ENCODE assay signal across 8 mouse cellular contexts in genomic region chr1:54925971-54926771, GRCm38 (mm10). TPM values are rescaled to one million over a fixed set of nuclear protein-coding genes. Genes with fewer than 3 reads are reported as not detected.
DNase-seq lines count a peak whose midpoint lies in the region; ATAC-seq and TF ChIP-seq lines count a peak whose summit lies in the region.

Ankrd44 (minus strand) TSS chr1:54926387.

- H3K27me3 ChIP-seq in heart, embryonic 10.5 days (ENCODE audit: insufficient read depth, poor library complexity, severe bottlenecking) = 0 out of 2 replicates have a peak, but pooled peaks cover 4% of the 10 kb centered on the region
- no peaks in the 10 kb centered on the region for H3K27me3 ChIP-seq in kidney, embryonic 14.5 days (ENCODE audit: control insufficient read depth, insufficient read depth, low read length)
- no peaks in the 10 kb centered on the region for H3K27me3 ChIP-seq in liver, adult 2 months (ENCODE audit: control insufficient read depth, insufficient read depth, low read length)

- peak; percentile 63 for TF ChIP-seq CTCF in bone marrow, adult 2 months (IDR thresholded peaks at IDR 0.05; ENCODE audit: control insufficient read depth, insufficient read depth, low read length)
- peak; percentile 68 for TF ChIP-seq CTCF in liver, adult 2 months (IDR thresholded peaks at IDR 0.05; ENCODE audit: low read depth, low read length)

- H3K4me2 ChIP-seq in kidney, embryonic 14.5 days (replicated peaks; ENCODE audit: low read depth, low read length) = peak within 1 kb of the TSS; percentile 58

- H3K4me1 ChIP-seq in bone marrow, adult 2 months (ENCODE audit: control insufficient read depth, insufficient read depth, low read length) = peaks cover 6% of the 10 kb centered on the region
- H3K4me1 ChIP-seq in heart, embryonic 10.5 days = peaks cover 27% of the 10 kb centered on the region; the same call in 1 of the 2 replicates
- 0 out of 2 replicates have a peak, but pooled peaks cover 3% of the 10 kb centered on the region for H3K4me1 ChIP-seq in kidney, embryonic 14.5 days (ENCODE audit: control insufficient read depth, insufficient read depth, low read length)
- peaks cover 2% of the 10 kb centered on the region for H3K4me1 ChIP-seq in liver, adult 2 months (ENCODE audit: control insufficient read depth, insufficient read depth, low read length)

- H3K9me3 ChIP-seq in heart, embryonic 10.5 days = no peaks in the 10 kb centered on the region
- H3K9me3 ChIP-seq in kidney, embryonic 14.5 days (ENCODE audit: control insufficient read depth, low read length) = no peaks in the 10 kb centered on the region

- peak within 1 kb of the TSS; percentile 83 for H3K27ac ChIP-seq in bone marrow, adult 2 months (ENCODE audit: control insufficient read depth, insufficient read depth, low read depth, low read length, poor library complexity)
- peak within 1 kb of the TSS; percentile 93 for H3K27ac ChIP-seq in heart, embryonic 10.5 days
- H3K27ac ChIP-seq in kidney, embryonic 14.5 days (ENCODE audit: low read depth, low read length) = no peak within 1 kb of the TSS
- peak within 1 kb of the TSS; percentile 45 for H3K27ac ChIP-seq in liver, adult 2 months (replicated peaks; ENCODE audit: insufficient read depth, low read depth, low read length)

- peak within 1 kb of the TSS; percentile 83 for H3K4me3 ChIP-seq in bone marrow, adult 2 months (replicated peaks; ENCODE audit: control insufficient read depth, low read depth, low read length)
- peak within 1 kb of the TSS; percentile 90 for H3K4me3 ChIP-seq in heart, embryonic 10.5 days
- peak within 1 kb of the TSS; percentile 75 for H3K4me3 ChIP-seq in kidney, embryonic 14.5 days (ENCODE audit: low read length)
- H3K4me3 ChIP-seq in liver, adult 2 months (ENCODE audit: insufficient read depth, low read depth, low read length) = peak within 1 kb of the TSS; percentile 84

- WGBS in bone marrow, adult 2 months = under 1% methylated on average over 93 of the region's 94 CpGs
- WGBS in heart, embryonic 10.5 days = under 1% methylated on average over 89 of the region's 94 CpGs
- WGBS in kidney, embryonic 14.5 days = 1% methylated on average over 65 of the region's 94 CpGs
- WGBS in liver, adult 2 months = under 1% methylated on average over 76 of the region's 94 CpGs

- no peak for TF ChIP-seq POLR2A in bone marrow, adult 2 months (IDR thresholded peaks at IDR 0.05; ENCODE audit: borderline replicate concordance, control insufficient read depth, low read depth, low read length)
- TF ChIP-seq POLR2A in liver, adult 2 months (IDR thresholded peaks at IDR 0.05; ENCODE audit: extremely low read depth, insufficient read depth, low read length) = no peak

- DNase-seq in A20 (ENCODE audit: low read depth, low spot score) = peak; percentile 87
- peak; percentile 85 for DNase-seq in heart, embryonic 10.5 days (ENCODE audit: low spot score)
- peak; percentile 27 for DNase-seq in liver, adult 2 months (ENCODE audit: extremely low read depth, low read depth, low spot score)
- DNase-seq in monocyte, adult 2 months (ENCODE audit: low read depth in 1 of 2, low spot score in 2 of 2) = peak; percentile 55 to 74
- peak; percentile 68 to 82 for DNase-seq in spleen, postnatal 10 days (ENCODE audit: low spot score in 2 of 2)

- no peaks in the 10 kb centered on the region for H3K79me2 ChIP-seq in liver, adult 2 months (ENCODE audit: control insufficient read depth, insufficient read depth, low read length)

- no peaks in the 10 kb centered on the region for H3K36me3 ChIP-seq in heart, embryonic 10.5 days
- H3K36me3 ChIP-seq in kidney, embryonic 14.5 days (ENCODE audit: control insufficient read depth, insufficient read depth, low read length) = no peaks in the 10 kb centered on the region
- H3K36me3 ChIP-seq in liver, adult 2 months (ENCODE audit: control insufficient read depth, insufficient read depth, low read length) = no peaks in the 10 kb centered on the region

- no peak for ATAC-seq in erythroblast, adult 5-6 weeks (replicated peaks; ENCODE audit: low FRiP score, poor library complexity, severe bottlenecking)
- ATAC-seq in kidney, embryonic 14.5 days (ENCODE audit: low FRiP score, low TSS enrichment) = peak; percentile 93

- peak within 1 kb of the TSS; percentile 81 for H3K9ac ChIP-seq in kidney, embryonic 14.5 days (ENCODE audit: low read depth, low read length)
- H3K9ac ChIP-seq in liver, adult 2 months (ENCODE audit: low read depth, low read length) = peak within 1 kb of the TSS; percentile 90

RNA-seq across cellular contexts. Expression of gene Ankrd44, which starts in this region (rescaled TPM):
- polyA plus RNA-seq in bone marrow, adult 2 months (2011; ENCODE audit: insufficient read depth, insufficient read length, low replicate concordance, missing spikeins) = 12.1 and 47.3 TPM in 2 replicates
- total RNA-seq in erythroblast, adult 5-6 weeks (2015; ENCODE audit: low replicate concordance) = 29.7 and 41.7 TPM in 2 replicates
- total RNA-seq in erythroblast, adult 5-6 weeks (2017; ENCODE audit: low replicate concordance) = 18.0 and 26.7 TPM in 2 replicates
- polyA plus RNA-seq in heart, embryonic 10.5 days (2016; fragmentation: Nextera tagmentation; extraction: Ambion mirVana) = 10.9 and 11.9 TPM in 2 replicates
- polyA plus RNA-seq in kidney, embryonic 14.5 days (2014; fragmentation: Nextera tagmentation; extraction: Ambion mirVana) = 5.3 and 9.0 TPM in 2 replicates
- total RNA-seq in liver, adult 2 months (2014; rRNA removed) = 7.2 and 8.5 TPM in 2 replicates
- polyA plus RNA-seq in liver, adult 2 months (2012; rRNA removed) = 1.6 and 2.3 TPM in 2 replicates

Comparison
In these comparisons a context has a peak if more than half of its experiments do, and no peak if none do; other contexts are left out.
1. DNase-seq: peak in every context shown above with its lines; median percentile 87 in A20; 85 in heart, embryonic 10.5 days; 75 in spleen, postnatal 10 days; 64 in monocyte, adult 2 months; 27 in liver, adult 2 months.